Mouse (Mus musculus): ENCODE measurements around the gene Tuft1. TPM values are rescaled to one million over a fixed set of nuclear protein-coding genes. Genes with fewer than 3 reads are reported as not detected.

Gene Tuft1
- total and polyA plus RNA-seq, 3 experiments = 4.0 to 7.4 (median 7.2) TPM

- TF ChIP-seq ELF1 (IDR thresholded peaks at IDR 0.05; ENCODE audit: low read depth, low read length) (no peak), PAX5 (IDR thresholded peaks at IDR 0.05; ENCODE audit: low read length) (no peak), SMC3 (IDR thresholded peaks at IDR 0.05; ENCODE audit: low read depth, low read length) (no peak), MXI1 (IDR thresholded peaks at IDR 0.05; ENCODE audit: low read depth, low read length) (no peak), KAT2A (IDR thresholded peaks at IDR 0.05; ENCODE audit: insufficient replicate concordance, low read length) (no peak), BHLHE40 (IDR thresholded peaks at IDR 0.05; ENCODE audit: low read depth, low read length) (no peak), ZC3H11A (IDR thresholded peaks at IDR 0.05; ENCODE audit: low read depth, low read length) (no peak), NELFE (IDR thresholded peaks at IDR 0.05; ENCODE audit: low read depth, low read length) (no peak), JUND (conservative IDR thresholded peaks at IDR 0.05; ENCODE audit: low read depth, low read length) (no peak), CTCF (conservative IDR thresholded peaks at IDR 0.05 in 1 of 2, IDR thresholded peaks at IDR 0.05 in 1 of 2; ENCODE audit: low read depth in 2 of 2, low read length in 2 of 2) (no peak), ZNF384 (IDR thresholded peaks at IDR 0.05; ENCODE audit: low read depth, low read length) (no peak), ETS1 (conservative IDR thresholded peaks at IDR 0.05; ENCODE audit: low read depth, low read length) (no peak), E2F4 (IDR thresholded peaks at IDR 0.05; ENCODE audit: insufficient replicate concordance, low read depth, low read length) (no peak)
- dilution Hi-C loops (cut with MboI; ENCODE audit: extremely low pct_ligation_motif_present, extremely low pct_unique_long_range_greater_than_20kb, low sequenced_read_pairs) = no loop called here
- in situ Hi-C loops (cut with MboI; ENCODE audit: low pct_ligation_motif_present, low pct_unique_long_range_greater_than_20kb, low sequenced_read_pairs) = no loop called here
Measured at GRCm38 (mm10) chr3:94574506-94574905, 84.2 kb downstream of the Tuft1 start.

GRCm38 (mm10) chr3:94567242-94567641 is 91.4 kb downstream of the Tuft1 start:
- no peak overlapping the region for H3K4me3 ChIP-seq (replicated peaks in 1 of 3; ENCODE audit: low read depth in 2 of 3, low read length in 2 of 3, poor library complexity in 1 of 3)
- DNase-seq (ENCODE audit: extremely low read depth) = no peak
- H3K9ac ChIP-seq (ENCODE audit: insufficient read depth, low read depth) = no peak overlapping the region
- no peak overlapping the region for H3K4me2 ChIP-seq (ENCODE audit: insufficient read depth, low read depth, poor library complexity, severe bottlenecking)
- H3K27ac ChIP-seq (ENCODE audit: insufficient read depth, low read depth) = no peak overlapping the region
- H3K4me1 ChIP-seq (ENCODE audit: control insufficient read depth in 1 of 2, insufficient read depth in 2 of 2) = peaks cover 2 to 57% of the 10 kb centered on the region in 2 experiments; a peak in 3 of 4 replicates
- H3K9me3 ChIP-seq (replicated peaks; ENCODE audit: low read length) = no peaks in the 10 kb centered on the region
- no peaks in the 10 kb centered on the region for H3K27me3 ChIP-seq (replicated peaks)
- in situ Hi-C loops (cut with MboI; ENCODE audit: low pct_ligation_motif_present, low pct_unique_long_range_greater_than_20kb, low sequenced_read_pairs) = no loop called here
- peaks cover 13% of the 10 kb centered on the region; the same call in 1 of the 2 replicates for H3K79me2 ChIP-seq (replicated peaks; ENCODE audit: control insufficient read depth, extremely low read depth, insufficient read depth, poor library complexity, severe bottlenecking)
- dilution Hi-C loops (cut with MboI; ENCODE audit: extremely low pct_ligation_motif_present, extremely low pct_unique_long_range_greater_than_20kb, low sequenced_read_pairs) = no loop called here
- TF ChIP-seq JUN (IDR thresholded peaks at IDR 0.05; ENCODE audit: insufficient read depth, low read depth, low read length) = no peak
- TF ChIP-seq MAX (IDR thresholded peaks at IDR 0.05; ENCODE audit: low read length) = no peak
- no peak for TF ChIP-seq NELFE (IDR thresholded peaks at IDR 0.05; ENCODE audit: low read depth, low read length)
- no peak for TF ChIP-seq TBP (conservative IDR thresholded peaks at IDR 0.05; ENCODE audit: low read depth, low read length)
- no peak for TF ChIP-seq NRF1 (IDR thresholded peaks at IDR 0.05; ENCODE audit: low read depth, low read length)
- no peak for TF ChIP-seq TCF12 (IDR thresholded peaks at IDR 0.05; ENCODE audit: low read depth, low read length)
- no peak for TF ChIP-seq E2F4 (IDR thresholded peaks at IDR 0.05; ENCODE audit: insufficient replicate concordance, low read depth, low read length)
- no peak for TF ChIP-seq ZC3H11A (IDR thresholded peaks at IDR 0.05; ENCODE audit: low read depth, low read length)
- TF ChIP-seq MYC (IDR thresholded peaks at IDR 0.05; ENCODE audit: low read depth, low read length) = no peak
- TF ChIP-seq MXI1 (IDR thresholded peaks at IDR 0.05; ENCODE audit: low read depth, low read length) = no peak
- no peak for TF ChIP-seq JUND (conservative IDR thresholded peaks at IDR 0.05; ENCODE audit: low read depth, low read length)
- TF ChIP-seq UBTF (IDR thresholded peaks at IDR 0.05; ENCODE audit: low read depth, low read length) = no peak
- TF ChIP-seq KAT2A (IDR thresholded peaks at IDR 0.05; ENCODE audit: insufficient replicate concordance, low read length) = no peak
- peaks cover 0 to 26% of the 10 kb centered on the region in 2 experiments for H3K36me3 ChIP-seq (replicated peaks in 1 of 2; ENCODE audit: control insufficient read depth in 1 of 2, insufficient read depth in 1 of 2, low read length in 1 of 2)

More at GRCm38 (mm10) chr3:94574506-94574905, 84.2 kb downstream of the Tuft1 start:
- Histone ChIP-seq H3K4me1 (ENCODE audit: control insufficient read depth in 1 of 2, insufficient read depth in 2 of 2) (peaks cover 0 to 19% of the 10 kb centered on the region in 2 experiments; a peak in 2 of 4 replicates), H3K79me2 (replicated peaks; ENCODE audit: control insufficient read depth, extremely low read depth, insufficient read depth, poor library complexity, severe bottlenecking) (peaks cover 12% of the 10 kb centered on the region), H3K9me3 (replicated peaks; ENCODE audit: low read length) (no peaks in the 10 kb centered on the region), H3K27me3 (replicated peaks) (no peaks in the 10 kb centered on the region), H3K36me3 (replicated peaks in 1 of 2; ENCODE audit: control insufficient read depth in 1 of 2, insufficient read depth in 1 of 2, low read length in 1 of 2) (peaks cover 2 to 45% of the 10 kb centered on the region in 2 experiments), H3K27ac (ENCODE audit: insufficient read depth, low read depth) (no peak overlapping the region), H3K4me3 (replicated peaks in 1 of 3; ENCODE audit: low read depth in 2 of 3, low read length in 2 of 3, poor library complexity in 1 of 3) (no peak overlapping the region), H3K4me2 (ENCODE audit: insufficient read depth, low read depth, poor library complexity, severe bottlenecking) (no peak overlapping the region), H3K9ac (ENCODE audit: insufficient read depth, low read depth) (no peak overlapping the region)
- DNase-seq (ENCODE audit: extremely low read depth) = no peak
